Mouse (Mus musculus): Measurements from ENCODE around the gene Brd7. TPM values are rescaled to one million over a fixed set of nuclear protein-coding genes. Genes with fewer than 3 reads are reported as not detected.

The Brd7 gene
- polyA plus RNA-seq, 1 experiment from 2014 or later, result 94.5 TPM

DNA sequence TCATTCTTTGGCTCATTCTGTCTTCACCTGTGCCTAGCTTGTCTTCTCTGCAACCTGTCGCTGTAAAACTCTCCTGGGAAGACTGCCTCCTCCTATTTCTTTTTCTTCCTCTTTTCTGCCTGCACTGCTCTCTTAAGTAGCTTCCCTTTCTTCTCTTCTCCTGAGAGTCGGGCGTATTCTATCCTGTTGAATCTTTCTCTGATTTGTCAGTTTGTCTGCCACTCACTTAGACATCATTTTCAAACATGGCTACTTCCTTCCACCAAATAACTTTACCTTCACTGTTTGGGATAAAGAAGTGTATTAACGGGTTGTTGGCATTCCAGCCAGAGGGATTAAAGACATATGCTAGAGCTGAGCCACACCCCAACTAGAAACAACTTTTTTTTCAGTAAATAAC is 20.0 kb downstream of the Brd7 start:
- no peak overlapping the region for H3K4me2 ChIP-seq (replicated peaks)
- H3K9ac ChIP-seq, result no peak overlapping the region
- no peak for ATAC-seq (ENCODE audit: insufficient number of reproducible peaks, insufficient read depth, low FRiP score, low TSS enrichment)
- peaks cover 79% of the 10 kb centered on the region for H3K36me3 ChIP-seq
- no peaks in the 10 kb centered on the region for H3K27me3 ChIP-seq
- no peaks in the 10 kb centered on the region for H3K4me1 ChIP-seq
- no peaks in the 10 kb centered on the region for H3K9me3 ChIP-seq
- no peak overlapping the region for H3K4me3 ChIP-seq
- 86% methylated on average over 4 of the region's 4 CpGs for WGBS
- no peak overlapping the region for H3K27ac ChIP-seq

DNA sequence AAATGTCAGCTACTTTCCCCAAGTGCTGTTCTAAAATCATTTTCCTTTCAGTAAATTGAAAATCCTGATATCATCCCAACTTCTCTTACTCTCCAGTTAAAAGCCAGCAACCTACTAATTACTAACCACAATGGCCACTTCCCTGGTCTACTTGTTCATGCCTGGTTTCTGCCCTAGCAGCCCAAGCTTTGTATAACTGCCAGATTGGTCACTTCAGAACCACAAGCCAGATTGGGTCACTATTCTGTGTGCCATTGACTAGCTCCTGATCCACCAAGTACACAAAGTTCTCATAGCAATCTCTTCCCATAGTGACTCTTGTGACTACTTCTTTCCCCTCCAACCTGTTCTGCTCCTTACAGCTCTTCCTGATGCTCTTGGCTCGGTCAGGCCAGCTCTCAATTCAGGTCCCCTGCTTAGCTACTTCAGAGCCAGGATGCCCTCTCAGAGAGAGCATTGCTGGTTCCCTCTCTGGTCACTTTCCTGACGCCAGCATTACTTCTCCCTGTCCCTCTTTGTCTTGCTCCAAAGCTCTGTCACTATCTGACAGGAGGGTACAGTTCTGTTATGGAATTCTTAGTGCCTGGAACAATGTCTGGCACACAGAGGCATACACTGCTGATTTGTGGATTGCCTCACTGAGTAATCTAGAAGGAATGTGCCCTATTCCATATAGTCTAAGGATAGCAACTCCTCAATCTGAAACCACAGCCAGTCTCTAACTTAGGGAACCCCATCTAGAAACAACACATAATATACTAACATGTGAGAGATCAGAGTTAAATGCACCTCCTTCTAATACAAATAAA is 21.9 kb downstream of the Brd7 start:
- Histone ChIP-seq H3K27me3 (no peaks in the 10 kb centered on the region), H3K27ac (no peak overlapping the region), H3K4me1 (no peaks in the 10 kb centered on the region), H3K9ac (no peak overlapping the region), H3K4me2 (replicated peaks) (no peak overlapping the region), H3K9me3 (no peaks in the 10 kb centered on the region), H3K36me3 (peaks cover 77% of the 10 kb centered on the region), H3K4me3 (no peak overlapping the region)
- no peak for ATAC-seq (ENCODE audit: insufficient number of reproducible peaks, insufficient read depth, low FRiP score, low TSS enrichment)
- 93% methylated on average over 2 of the region's 2 CpGs for WGBS

DNA sequence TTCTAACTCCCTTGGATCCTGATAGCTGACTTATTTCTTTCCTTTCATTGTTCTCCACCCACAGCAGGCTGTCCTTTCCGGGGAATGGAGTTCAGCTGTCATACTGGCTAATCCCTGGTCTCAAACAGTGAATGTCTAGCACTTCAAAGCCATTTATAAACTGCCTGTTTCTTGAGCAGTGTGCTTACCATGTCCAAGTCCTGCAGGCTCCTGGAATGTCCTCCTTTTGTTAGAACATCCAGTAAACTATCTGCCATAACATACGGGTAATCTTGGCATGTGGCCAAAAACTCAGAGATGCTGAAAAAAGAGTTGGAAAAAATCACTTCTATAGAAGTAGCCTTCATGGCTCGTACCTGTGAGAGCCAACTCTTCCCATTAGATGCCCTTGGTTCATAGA is 22.8 kb downstream of the Brd7 start:
- 73% methylated on average over 3 of the region's 3 CpGs for WGBS
- Histone ChIP-seq H3K27me3 (no peaks in the 10 kb centered on the region), H3K9me3 (no peaks in the 10 kb centered on the region), H3K4me1 (no peaks in the 10 kb centered on the region), H3K36me3 (peaks cover 77% of the 10 kb centered on the region), H3K27ac (no peak overlapping the region), H3K9ac (no peak overlapping the region), H3K4me2 (replicated peaks) (no peak overlapping the region), H3K4me3 (no peak overlapping the region)
- no peak for ATAC-seq (ENCODE audit: insufficient number of reproducible peaks, insufficient read depth, low FRiP score, low TSS enrichment)

DNA sequence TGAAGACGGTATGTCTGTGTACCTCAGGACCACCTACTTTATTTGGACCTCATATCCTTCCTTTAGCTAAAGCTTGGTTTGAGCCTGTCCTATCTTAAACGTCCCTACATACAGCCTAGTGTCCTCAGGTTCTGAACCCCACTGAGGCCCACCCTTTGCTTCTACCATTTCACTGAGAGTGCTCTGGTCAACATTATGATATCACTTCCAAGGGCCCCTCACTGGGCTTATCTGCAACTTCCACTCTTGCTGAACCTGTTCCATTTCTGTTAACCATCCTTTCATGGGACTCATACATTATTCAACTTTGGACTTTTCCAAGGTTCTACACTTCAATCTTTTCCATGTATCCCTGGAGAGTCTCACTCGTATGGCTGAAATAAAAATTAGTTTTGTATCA is 27.0 kb downstream of the Brd7 start:
- Histone ChIP-seq H3K27ac (no peak overlapping the region), H3K4me1 (no peaks in the 10 kb centered on the region), H3K36me3 (peaks cover 76% of the 10 kb centered on the region), H3K27me3 (no peaks in the 10 kb centered on the region), H3K4me2 (replicated peaks) (no peak overlapping the region), H3K9me3 (no peaks in the 10 kb centered on the region), H3K4me3 (no peak overlapping the region), H3K9ac (no peak overlapping the region)
- WGBS, result 89% methylated on average over 3 of the region's 3 CpGs
- no peak for ATAC-seq (ENCODE audit: insufficient number of reproducible peaks, insufficient read depth, low FRiP score, low TSS enrichment)

DNA sequence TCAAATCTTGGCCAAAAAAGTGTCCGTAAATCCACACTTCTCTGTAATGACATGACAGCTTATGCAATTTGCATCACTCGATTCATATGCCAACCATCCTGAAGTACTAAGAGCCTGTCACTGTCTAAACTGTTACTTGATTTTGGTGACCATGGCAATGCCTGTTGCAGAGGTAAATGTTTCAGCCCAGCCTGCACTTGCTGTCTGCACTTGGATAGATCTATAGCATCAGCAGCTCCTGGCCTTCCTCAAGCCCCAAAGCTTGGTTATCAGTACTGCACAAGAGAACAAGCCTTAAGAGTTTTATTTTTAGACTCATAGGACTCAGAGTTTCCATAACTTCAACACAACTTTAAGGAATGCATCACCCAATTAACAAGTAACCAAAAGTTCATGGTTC is 27.6 kb downstream of the Brd7 start:
- H3K9me3 ChIP-seq, result no peaks in the 10 kb centered on the region

DNA sequence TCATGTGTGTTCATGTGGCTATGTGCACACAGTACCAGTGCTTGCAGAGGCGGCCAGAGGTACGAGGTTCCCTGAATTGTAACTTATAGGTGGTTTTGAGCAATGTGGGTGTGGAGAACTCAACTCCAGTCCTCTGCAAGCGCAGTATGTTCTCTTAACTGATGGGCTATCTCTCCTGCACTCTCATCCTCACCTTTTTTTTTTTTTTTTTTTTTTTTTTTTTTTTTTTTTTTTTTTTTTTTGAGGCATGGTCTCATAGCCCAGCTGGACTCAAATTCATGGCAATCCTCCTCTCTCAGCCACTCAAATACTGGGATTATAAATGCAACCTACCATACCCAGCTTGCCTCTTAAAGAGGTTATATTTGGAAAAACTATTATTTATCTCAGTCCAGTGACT is 31.2 kb downstream of the Brd7 start:
- no peaks in the 10 kb centered on the region for H3K27me3 ChIP-seq
- H3K9ac ChIP-seq, result no peak overlapping the region
- WGBS, result 96% methylated on average over 3 of the region's 3 CpGs
- H3K27ac ChIP-seq, result no peak overlapping the region
- H3K4me1 ChIP-seq, result peaks cover 2% of the 10 kb centered on the region; the same call in 1 of the 2 replicates
- no peak overlapping the region for H3K4me3 ChIP-seq
- no peak for ATAC-seq (ENCODE audit: insufficient number of reproducible peaks, insufficient read depth, low FRiP score, low TSS enrichment)
- peaks cover 79% of the 10 kb centered on the region for H3K36me3 ChIP-seq
- H3K4me2 ChIP-seq (replicated peaks), result no peak overlapping the region
- H3K9me3 ChIP-seq, result no peaks in the 10 kb centered on the region

More for the DNA sequence above, 27.6 kb downstream of the Brd7 start:
- H3K9ac ChIP-seq, result no peak overlapping the region
- no peak overlapping the region for H3K4me2 ChIP-seq (replicated peaks)
- WGBS, result 95% methylated on average over 2 of the region's 2 CpGs
- no peak overlapping the region for H3K4me3 ChIP-seq
- no peaks in the 10 kb centered on the region for H3K4me1 ChIP-seq
- H3K27me3 ChIP-seq, result no peaks in the 10 kb centered on the region
- H3K36me3 ChIP-seq, result peaks cover 72% of the 10 kb centered on the region
- no peak overlapping the region for H3K27ac ChIP-seq
- no peak for ATAC-seq (ENCODE audit: insufficient number of reproducible peaks, insufficient read depth, low FRiP score, low TSS enrichment)

DNA sequence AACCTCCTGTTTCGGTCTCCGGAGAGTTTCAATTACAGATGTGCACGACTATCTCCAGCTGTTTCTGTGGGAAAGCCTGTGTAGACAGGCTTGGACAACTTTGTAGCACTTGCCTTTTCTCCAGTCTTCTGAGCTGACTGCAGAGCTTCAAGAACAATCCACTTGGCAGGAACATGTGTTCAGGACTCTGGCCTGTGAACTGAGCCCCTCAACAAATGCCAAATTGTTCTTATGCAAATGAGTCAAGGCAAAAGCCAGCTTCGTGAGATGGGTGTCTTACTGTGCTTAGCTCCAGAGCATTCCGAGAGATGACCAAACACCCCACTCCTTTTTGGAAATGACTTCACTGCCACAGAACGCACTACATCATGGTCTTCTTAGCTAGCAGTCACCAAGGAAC is 33.3 kb downstream of the Brd7 start:
- H3K4me2 ChIP-seq (replicated peaks), result no peak overlapping the region
- H3K9me3 ChIP-seq, result no peaks in the 10 kb centered on the region
- H3K4me3 ChIP-seq, result no peak overlapping the region
- no peak for ATAC-seq (ENCODE audit: insufficient number of reproducible peaks, insufficient read depth, low FRiP score, low TSS enrichment)
- H3K9ac ChIP-seq, result no peak overlapping the region
- H3K27me3 ChIP-seq, result no peaks in the 10 kb centered on the region
- 75% methylated on average over 6 of the region's 6 CpGs for WGBS
- H3K27ac ChIP-seq, result no peak overlapping the region; the same call in 1 of the 2 replicates
- peaks cover 71% of the 10 kb centered on the region for H3K36me3 ChIP-seq
- H3K4me1 ChIP-seq, result peaks cover 2% of the 10 kb centered on the region; the same call in 1 of the 2 replicates

DNA sequence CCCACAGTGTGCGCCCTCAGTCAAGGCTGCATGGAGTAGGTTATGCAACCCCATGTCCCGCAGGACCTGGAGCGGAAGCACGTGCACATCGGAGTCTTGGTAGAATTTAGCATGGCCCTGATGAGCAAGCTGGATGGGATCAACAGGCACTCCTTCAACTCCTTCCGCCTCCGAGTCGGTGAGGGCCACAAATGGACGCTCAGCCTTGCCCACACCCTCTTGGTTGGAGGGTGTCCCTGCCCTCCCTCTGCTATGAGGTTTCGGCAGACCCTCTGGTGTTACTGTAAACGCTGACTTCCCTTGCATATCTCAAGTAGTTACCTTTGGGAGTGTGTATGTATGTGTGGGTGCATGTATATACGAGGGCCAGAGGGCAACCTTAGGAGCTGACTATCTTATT is 35.7 kb downstream of the Brd7 start:
- H3K9me3 ChIP-seq, result no peaks in the 10 kb centered on the region
- 96% methylated on average over 12 of the region's 12 CpGs for WGBS
- H3K27me3 ChIP-seq, result no peaks in the 10 kb centered on the region
- H3K4me2 ChIP-seq (replicated peaks), result no peak overlapping the region
- no peak overlapping the region for H3K4me3 ChIP-seq
- peaks cover 2% of the 10 kb centered on the region; the same call in 1 of the 2 replicates for H3K4me1 ChIP-seq
- no peak overlapping the region for H3K27ac ChIP-seq
- no peak overlapping the region for H3K9ac ChIP-seq
- no peak for ATAC-seq (ENCODE audit: insufficient number of reproducible peaks, insufficient read depth, low FRiP score, low TSS enrichment)
- H3K36me3 ChIP-seq, result peaks cover 47% of the 10 kb centered on the region

DNA sequence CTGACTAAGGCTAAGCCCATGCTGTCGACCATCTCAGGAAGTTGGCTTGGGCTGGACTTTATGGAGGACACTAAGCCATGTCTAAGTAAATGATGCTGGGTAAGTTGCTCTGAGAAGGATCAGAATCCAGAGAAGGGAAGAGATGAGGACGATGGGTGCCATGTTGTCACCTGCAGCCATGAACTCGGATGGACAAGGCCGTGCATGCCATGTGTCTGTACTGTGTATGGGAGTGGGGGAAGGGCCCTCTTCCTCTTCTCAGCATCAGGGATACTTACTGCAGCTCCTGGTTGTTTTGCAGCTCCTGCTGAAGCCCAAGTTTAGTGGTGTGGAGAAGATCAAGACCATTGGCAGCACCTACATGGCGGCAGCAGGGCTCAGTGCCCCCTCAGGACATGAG is 36.2 kb downstream of the Brd7 start:
- H3K27me3 ChIP-seq, result no peaks in the 10 kb centered on the region
- no peak overlapping the region for H3K27ac ChIP-seq
- peaks cover 44% of the 10 kb centered on the region for H3K36me3 ChIP-seq
- no peaks in the 10 kb centered on the region for H3K9me3 ChIP-seq
- ATAC-seq (ENCODE audit: insufficient number of reproducible peaks, insufficient read depth, low FRiP score, low TSS enrichment), result no peak
- no peak overlapping the region for H3K9ac ChIP-seq
- H3K4me1 ChIP-seq, result peaks cover 2% of the 10 kb centered on the region; the same call in 1 of the 2 replicates
- no peak overlapping the region for H3K4me3 ChIP-seq
- WGBS, result 83% methylated on average over 5 of the region's 5 CpGs
- no peak overlapping the region for H3K4me2 ChIP-seq (replicated peaks)

DNA sequence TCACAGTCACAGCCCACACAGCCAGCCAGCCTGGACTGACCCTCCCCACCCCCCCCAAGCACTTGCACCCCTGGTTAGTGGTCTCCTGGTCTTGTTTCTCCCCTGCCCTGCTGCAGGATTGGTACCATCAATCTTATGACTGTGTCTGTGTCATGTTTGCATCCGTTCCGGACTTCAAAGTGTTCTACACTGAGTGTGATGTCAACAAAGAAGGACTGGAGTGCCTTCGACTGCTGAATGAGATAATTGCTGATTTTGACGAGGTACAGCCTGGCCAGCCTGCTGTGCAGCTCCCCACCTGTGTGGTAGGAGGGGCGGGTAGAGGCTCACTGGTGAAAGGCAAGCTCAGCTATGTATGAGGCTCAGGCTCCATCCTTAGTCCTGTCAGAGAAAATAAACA is 36.7 kb downstream of the Brd7 start:
- WGBS, result 55% methylated on average over 5 of the region's 5 CpGs
- H3K27me3 ChIP-seq, result no peaks in the 10 kb centered on the region
- no peak overlapping the region for H3K4me2 ChIP-seq (replicated peaks)
- peaks cover 43% of the 10 kb centered on the region for H3K36me3 ChIP-seq
- no peaks in the 10 kb centered on the region for H3K9me3 ChIP-seq
- H3K27ac ChIP-seq, result no peak overlapping the region
- ATAC-seq (ENCODE audit: insufficient number of reproducible peaks, insufficient read depth, low FRiP score, low TSS enrichment), result no peak
- H3K4me1 ChIP-seq, result peaks cover 2% of the 10 kb centered on the region; the same call in 1 of the 2 replicates
- H3K9ac ChIP-seq, result no peak overlapping the region
- H3K4me3 ChIP-seq, result no peak overlapping the region

DNA sequence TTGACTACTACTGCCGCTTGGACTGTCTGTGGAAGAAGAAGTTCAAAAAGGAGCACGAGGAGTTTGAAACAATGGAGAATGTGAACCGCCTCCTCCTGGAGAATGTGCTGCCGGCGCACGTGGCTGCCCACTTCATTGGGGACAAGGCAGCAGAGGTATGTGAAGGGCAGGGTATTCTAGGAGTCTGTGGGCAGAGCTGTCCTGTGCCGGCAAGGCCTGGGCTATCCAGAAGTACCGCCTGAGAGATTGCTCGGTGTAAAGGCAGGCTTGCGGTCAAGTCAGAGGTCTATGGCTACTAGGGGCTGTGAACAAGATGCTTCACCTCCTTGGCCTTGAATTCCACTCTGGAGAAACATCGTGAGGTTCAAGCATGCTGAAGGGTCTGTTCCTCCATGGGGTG is 37.2 kb downstream of the Brd7 start:
- WGBS, result 91% methylated on average over 11 of the region's 11 CpGs
- no peaks in the 10 kb centered on the region for H3K27me3 ChIP-seq
- H3K4me1 ChIP-seq, result peaks cover 2% of the 10 kb centered on the region; the same call in 1 of the 2 replicates
- H3K27ac ChIP-seq, result no peak overlapping the region
- H3K9ac ChIP-seq, result no peak overlapping the region
- H3K4me2 ChIP-seq (replicated peaks), result no peak overlapping the region
- H3K4me3 ChIP-seq, result no peak overlapping the region
- H3K36me3 ChIP-seq, result peaks cover 38% of the 10 kb centered on the region
- H3K9me3 ChIP-seq, result no peaks in the 10 kb centered on the region
- ATAC-seq (ENCODE audit: insufficient number of reproducible peaks, insufficient read depth, low FRiP score, low TSS enrichment), result no peak

DNA sequence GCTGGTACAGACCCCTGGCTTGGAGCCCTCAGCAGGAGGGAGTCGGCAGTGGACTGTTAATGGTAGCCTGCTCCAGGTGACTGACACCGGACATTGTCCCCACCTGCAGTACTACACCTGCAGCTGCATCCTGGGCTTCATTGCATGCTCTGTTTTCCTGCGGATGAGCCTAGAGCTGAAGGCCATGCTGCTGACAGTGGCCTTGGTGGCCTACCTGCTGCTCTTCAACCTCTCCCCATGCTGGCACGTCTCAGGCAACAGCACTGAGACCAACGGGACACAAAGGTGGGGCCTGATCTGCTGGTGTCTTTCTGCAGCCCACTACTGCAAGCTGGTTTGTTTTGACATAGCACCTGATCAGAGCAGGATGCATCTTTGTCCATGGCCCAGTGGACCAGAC is 38.5 kb downstream of the Brd7 start:
- 84% methylated on average over 5 of the region's 5 CpGs for WGBS
- H3K27me3 ChIP-seq, result no peaks in the 10 kb centered on the region
- H3K4me2 ChIP-seq (replicated peaks), result no peak overlapping the region
- no peaks in the 10 kb centered on the region for H3K9me3 ChIP-seq
- H3K4me1 ChIP-seq, result no peaks in the 10 kb centered on the region
- peaks cover 32% of the 10 kb centered on the region for H3K36me3 ChIP-seq
- H3K27ac ChIP-seq, result no peak overlapping the region
- H3K4me3 ChIP-seq, result no peak overlapping the region
- no peak for ATAC-seq (ENCODE audit: insufficient number of reproducible peaks, insufficient read depth, low FRiP score, low TSS enrichment)
- H3K9ac ChIP-seq, result no peak overlapping the region

All from embryonic facial prominence, embryonic 12.5 days (tissue).